Mouse (Mus musculus): ENCODE measurements around the gene H2afv.

The H2afv gene

GRCm38 (mm10) chr11:6388726-6389413 lies 55.4 kb downstream of the H2afv start, which contains the start of gene Zmiz2:
Zmiz2 (plus strand) TSS chr11:6389074.
- peak; percentile 95 for DNase-seq (ENCODE audit: low spot score)

GRCm38 (mm10) chr11:6388126-6388725 lies 56.0 kb downstream of the H2afv start:
- DNase-seq (ENCODE audit: low spot score) = no peak

GRCm38 (mm10) chr11:6380916-6381315 lies 63.3 kb downstream of the H2afv start:
- DNase-seq (ENCODE audit: low spot score) = no peak
